Mouse (Mus musculus) cerebellum, adult 2 months (tissue): ENCODE data around the gene Klf3.

ENCODE experiments used
- CTCF ChIP-seq: fragments of 200-500 bp; IDR thresholded peaks from 2 replicates; pipeline ENCODE4 v1.5.1; 2011; ENCODE audit warnings: low read depth, mild to moderate bottlenecking, control low read depth, low read length, moderate library complexity, borderline replicate concordance; ENCODE audit not compliant: insufficient read depth
- POLR2A ChIP-seq: fragments of 200-500 bp; IDR thresholded peaks from 2 replicates; pipeline ENCODE4 v1.6.1; 2011; ENCODE audit warnings: low read length, control low read depth, borderline replicate concordance; ENCODE audit not compliant: insufficient read depth

GRCm38 (mm10) chr5:64879241-64879640, 76.1 kb downstream of the Klf3 start:
- TF ChIP-seq POLR2A (no peak), CTCF (no peak)
